Mouse (Mus musculus): ENCODE measurements around the gene Gm21958.

DNA sequence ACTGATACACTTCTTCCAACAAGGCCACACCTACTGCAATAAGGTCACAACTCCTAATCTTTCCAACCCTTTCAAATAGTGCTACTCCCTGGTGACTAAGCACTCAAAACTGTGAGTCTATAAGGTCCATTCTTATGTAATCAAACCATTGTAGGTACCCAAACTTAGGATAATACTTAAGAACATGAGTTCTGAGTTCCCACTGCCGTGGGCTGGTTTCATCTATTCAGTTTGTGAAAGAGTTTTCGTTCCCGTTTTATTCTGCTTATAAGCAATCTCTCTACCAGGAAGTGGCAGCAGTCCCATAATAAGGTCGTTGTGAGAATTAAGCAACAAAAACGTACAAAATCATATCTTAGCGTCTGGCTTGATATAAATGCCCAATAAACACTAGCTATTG, 45.4 kb downstream of the Gm21958 start:
- TF ChIP-seq POLR2A (IDR thresholded peaks at IDR 0.05; ENCODE audit: extremely low read depth, insufficient read depth, low read length) (no peak), CTCF (IDR thresholded peaks at IDR 0.05; ENCODE audit: extremely low read depth, insufficient read depth, low read length) (no peak)
